Mouse (Mus musculus) ES-Bruce4 (cell line): ENCODE data around the gene Rai14.

Source experiments
- CTCF ChIP-seq: IDR thresholded peaks from one replicate; pipeline ENCODE4 v1.8.1; 2011; ENCODE audit warnings: low read depth, low read length
- EP300 ChIP-seq: IDR thresholded peaks from 2 replicates; pipeline ENCODE4 v1.6.1; 2011; ENCODE audit warnings: low read depth, low read length; ENCODE audit not compliant: insufficient read depth
- POLR2A ChIP-seq: IDR thresholded peaks from one replicate; pipeline ENCODE4 v1.8.1; 2011; ENCODE audit warnings: low read length; ENCODE audit not compliant: insufficient read depth

DNA sequence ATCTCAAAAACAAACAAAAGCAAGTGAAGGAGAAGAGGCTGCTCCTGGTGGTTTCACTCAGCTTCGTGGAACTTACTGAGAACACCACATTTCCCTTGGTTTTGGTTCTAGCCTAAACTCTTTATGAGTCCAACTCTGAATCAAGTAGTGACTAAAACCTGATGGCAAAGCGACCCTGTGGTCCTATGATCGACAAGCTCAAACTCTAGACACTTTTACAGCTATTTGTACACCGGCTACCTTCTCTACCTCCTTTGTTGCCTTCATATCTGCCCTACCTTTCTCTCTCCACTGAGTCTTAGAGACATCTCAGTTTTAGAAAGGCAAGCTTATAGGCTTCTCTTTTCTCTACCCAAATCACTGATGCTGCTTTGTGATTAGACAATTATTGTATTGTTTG lies 45.0 kb upstream of the Rai14 start:
- no peak for TF ChIP-seq CTCF
- no peak for TF ChIP-seq POLR2A
- no peak for TF ChIP-seq EP300
